Mouse (Mus musculus): Measurements from ENCODE around the gene Ceacam3.
"Not testable (repeated sequence)": the region's sequence is repeated elsewhere in the genome, so short reads cannot be mapped to it uniquely, and the experiment has no call there.

Ceacam3 gene

DNA sequence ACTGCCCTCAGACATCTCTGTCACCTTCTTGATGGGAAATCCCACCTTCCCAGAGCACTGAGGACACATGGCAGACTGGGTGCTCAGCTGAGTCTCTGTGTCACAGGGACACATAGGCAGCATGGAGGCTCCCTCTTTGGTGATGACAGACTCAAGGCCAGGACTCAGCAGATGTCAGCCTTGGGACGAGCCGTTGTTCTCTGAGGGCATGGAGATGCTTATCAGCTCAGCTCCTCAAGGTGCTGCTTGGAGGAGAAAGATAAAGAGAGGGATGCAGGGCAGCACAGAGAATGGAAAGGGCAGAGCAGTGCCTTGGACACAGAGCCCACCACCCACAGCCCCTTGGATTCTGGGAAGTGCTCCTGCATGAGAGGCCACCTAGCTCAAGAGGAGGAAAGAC is at the start of gene Ceacam3:
Ceacam3 (plus strand) TSS at position 352 of the 400 bp plus-strand sequence.
- no peak for ATAC-seq (ENCODE audit: insufficient number of reproducible peaks, low FRiP score, low TSS enrichment)

DNA sequence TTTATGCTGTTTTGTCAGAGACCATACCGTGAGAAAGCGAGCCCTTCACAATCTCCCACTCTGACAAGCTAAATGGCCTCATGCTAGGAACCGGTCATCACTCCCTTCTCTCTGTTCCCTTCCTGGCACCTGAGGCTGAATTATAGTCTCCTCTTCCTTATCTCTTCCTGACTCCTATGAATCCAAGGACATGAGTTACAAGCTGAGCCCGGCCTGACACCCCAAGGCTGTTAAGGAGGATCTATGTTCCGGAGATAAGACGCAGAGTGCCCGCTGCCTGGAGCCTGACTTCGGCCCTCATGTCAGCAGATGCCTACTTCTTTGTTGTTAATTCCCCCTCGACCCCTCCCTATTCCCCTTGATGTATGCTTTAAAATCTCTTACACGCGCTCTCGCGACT is 48.5 kb upstream of the Ceacam3 start:
- not testable (repeated sequence) for ATAC-seq (ENCODE audit: insufficient number of reproducible peaks, low FRiP score, low TSS enrichment)

DNA sequence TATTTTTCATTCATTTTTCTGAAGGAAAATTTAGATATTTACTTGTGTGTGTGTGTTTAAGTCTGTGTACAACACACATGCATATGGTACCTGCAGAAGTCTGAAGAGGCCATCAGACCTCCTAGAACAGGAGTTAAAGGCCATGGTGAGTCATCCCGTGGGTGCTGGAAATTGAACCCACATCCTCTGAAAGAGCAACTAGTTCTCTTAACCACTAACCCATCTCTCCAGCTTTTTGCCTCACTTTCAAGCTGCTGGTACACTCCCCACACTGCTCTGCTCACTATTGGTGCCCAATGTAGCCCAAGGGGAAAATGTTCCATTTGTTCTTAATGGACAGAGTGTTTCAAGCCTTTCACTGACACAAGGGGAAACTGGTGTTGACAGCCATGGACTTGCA is 14.8 kb upstream of the Ceacam3 start:
- no peak for ATAC-seq (ENCODE audit: insufficient number of reproducible peaks, low FRiP score, low TSS enrichment)

DNA sequence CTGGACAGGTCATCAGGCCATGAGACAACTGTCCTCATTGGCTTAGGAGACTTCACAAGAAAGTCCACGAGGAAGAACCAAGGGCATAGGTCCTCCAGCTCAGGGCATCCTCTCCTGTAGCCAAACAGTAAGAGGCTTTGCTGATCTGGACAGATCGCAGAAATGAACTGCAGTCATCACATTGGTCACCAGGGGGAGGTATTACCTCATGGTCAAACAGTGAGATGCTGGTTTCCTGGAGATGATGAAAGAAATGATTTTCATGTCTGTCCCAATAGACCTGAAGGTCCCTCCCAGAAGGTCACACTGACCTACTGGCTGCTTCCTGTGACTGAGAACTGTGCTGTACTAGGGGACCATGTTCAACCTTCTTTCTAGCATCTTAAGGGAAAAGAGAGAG is 5.6 kb downstream of the Ceacam3 start:
- no peak for ATAC-seq (ENCODE audit: insufficient number of reproducible peaks, low FRiP score, low TSS enrichment)

DNA sequence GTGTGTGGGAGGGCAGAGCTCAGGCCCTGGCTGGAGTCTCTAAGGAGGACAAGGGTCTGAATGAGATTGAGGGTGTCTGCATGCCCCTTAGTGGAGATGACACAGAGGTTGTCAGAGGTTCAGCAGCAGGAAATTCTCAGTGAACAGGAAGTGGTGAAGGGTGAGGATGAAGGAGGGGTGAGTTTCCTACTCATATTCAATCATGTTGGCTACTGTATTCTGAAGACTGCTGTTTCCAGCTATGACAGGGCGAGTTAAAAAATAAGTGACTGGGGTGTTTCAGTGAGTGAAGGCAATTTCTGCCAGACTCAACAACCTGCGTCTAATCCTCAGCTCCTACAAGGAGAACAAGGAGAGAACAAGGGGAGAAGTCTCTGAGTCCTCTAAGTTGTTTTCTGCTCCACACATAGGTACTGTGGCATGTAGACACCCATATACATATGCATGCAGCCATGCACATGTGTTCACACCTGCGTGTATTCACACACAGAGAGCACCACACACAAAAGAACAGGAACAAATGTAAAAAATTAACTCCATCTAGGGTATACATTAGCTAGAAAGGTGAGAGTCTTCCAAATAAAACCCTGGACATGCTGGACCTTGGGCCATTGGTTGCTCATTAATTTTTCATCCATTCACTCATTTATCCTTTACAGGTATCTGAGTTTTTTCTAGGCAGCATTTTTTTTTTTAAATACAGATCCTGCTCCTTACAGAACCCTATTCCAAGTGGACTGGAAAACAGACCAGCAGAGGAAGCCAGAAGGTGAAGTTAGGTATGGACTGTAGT is 7.0 kb downstream of the Ceacam3 start:
- ATAC-seq (ENCODE audit: insufficient number of reproducible peaks, low FRiP score, low TSS enrichment): no peak

DNA sequence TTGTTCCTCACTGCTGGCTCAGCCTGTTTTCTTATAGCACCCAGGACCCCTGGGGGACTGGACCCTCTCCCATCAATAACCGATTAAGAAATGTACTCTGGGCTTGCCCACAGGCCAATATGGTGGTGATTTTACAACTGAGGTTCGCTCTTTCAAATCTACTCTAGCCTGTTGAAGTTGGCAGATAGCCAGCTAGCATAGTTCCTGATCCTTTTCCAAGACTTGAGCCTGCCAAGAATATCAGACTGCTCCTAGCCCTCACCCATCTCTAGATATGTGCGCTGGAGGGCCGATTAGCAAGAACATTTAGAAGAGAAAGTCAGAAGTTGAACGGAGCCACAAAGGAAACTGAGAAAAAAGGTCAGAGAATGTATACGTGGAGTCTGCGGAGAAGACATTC is 8.9 kb downstream of the Ceacam3 start:
- ATAC-seq (ENCODE audit: insufficient number of reproducible peaks, low FRiP score, low TSS enrichment): no peak

DNA sequence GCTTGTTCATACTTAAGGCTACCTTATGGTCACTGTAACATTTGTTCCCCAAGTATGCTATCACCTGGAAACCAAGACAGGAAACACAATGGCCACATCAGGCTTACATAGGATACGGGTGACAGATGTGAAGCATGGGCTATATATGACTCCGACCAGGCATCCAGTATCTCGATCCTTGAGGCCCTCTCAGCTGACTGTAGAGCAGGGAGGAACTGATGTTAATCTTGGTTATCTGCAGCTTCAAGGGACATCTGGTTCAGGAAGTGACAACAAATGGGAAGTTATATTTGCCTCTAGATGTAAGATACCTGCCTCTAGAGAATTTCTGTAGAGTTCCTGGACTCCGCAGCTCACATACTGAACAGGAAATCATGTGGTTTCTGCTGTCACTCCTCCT is 21.7 kb downstream of the Ceacam3 start:
- ATAC-seq (ENCODE audit: insufficient number of reproducible peaks, low FRiP score, low TSS enrichment): no peak

DNA sequence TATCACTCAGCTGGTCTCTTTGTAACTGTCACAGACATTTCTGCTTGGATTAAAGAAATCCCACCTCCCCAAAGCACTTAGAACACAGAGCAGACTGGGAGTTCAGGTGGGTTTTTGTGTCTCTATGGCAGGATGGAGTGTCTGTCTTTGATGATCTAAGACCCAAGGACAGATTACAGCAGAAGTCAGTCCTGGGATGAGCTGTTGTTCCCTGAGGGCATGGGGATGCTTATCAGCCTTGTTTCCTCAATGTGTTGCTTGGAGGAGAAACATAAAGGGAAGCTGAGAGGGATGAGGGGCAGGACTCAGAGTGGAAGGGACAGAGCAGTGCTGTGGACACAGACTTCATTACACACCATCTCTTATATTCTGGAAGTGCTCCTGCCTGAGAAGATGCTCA is 53.1 kb downstream of the Ceacam3 start, which contains the start of gene Psg29:
Psg29 (plus strand) TSS at position 301 of the 400 bp plus-strand sequence.
- ATAC-seq (ENCODE audit: insufficient number of reproducible peaks, low FRiP score, low TSS enrichment): no peak

DNA sequence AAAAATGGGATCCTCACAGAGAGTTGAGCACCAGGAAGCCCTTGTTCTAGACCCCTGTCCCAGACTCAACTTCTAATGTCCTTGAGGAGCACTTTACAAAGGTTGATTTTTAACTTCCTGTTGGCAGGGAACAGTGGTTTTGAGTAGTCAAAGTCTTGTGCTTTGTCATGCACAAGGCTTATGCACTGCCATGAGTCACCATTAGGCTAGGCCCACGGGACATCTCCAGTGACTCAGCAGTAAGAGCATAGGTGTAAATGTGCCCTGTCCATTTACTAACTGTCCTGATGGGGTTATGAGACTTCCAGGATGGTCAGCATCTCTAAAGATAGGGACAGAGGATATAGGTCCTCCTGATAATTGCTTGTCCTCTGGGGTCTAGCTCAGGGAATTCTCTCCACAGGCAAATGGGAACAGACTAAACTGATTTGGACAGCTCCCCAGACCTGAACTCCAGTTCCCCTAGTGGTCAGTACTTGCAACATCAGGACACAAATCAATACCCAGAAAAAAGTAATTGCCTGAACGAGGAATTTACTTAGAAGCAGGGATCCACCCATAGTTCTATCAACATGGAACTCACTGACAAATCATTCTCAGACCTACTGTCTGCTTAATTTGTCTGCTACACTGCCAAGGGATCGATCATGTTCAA is 55.6 kb downstream of the Ceacam3 start:
- ATAC-seq (ENCODE audit: insufficient number of reproducible peaks, low FRiP score, low TSS enrichment): no peak
